8 mouse cellular contexts compared by ENCODE assay signal in genomic region chr11:109192673-109193557, GRCm38 (mm10). TPM values are rescaled to one million over a fixed set of nuclear protein-coding genes. Genes with fewer than 3 reads are reported as not detected.
DNase-seq lines count a peak whose midpoint lies in the region; ATAC-seq and TF ChIP-seq lines count a peak whose summit lies in the region.

No protein-coding gene starts in this region.

- H3K4me1 ChIP-seq in embryonic facial prominence, embryonic 10.5 days = peaks cover 10% of the 10 kb centered on the region
- 0 out of 2 replicates have a peak, but pooled peaks cover 3% of the 10 kb centered on the region for H3K4me1 ChIP-seq in kidney, embryonic 15.5 days
- H3K4me1 ChIP-seq in limb, embryonic 14.5 days (ENCODE audit: control insufficient read depth, insufficient read depth, low read length) = no peaks in the 10 kb centered on the region; the same call in 1 of the 2 replicates
- H3K4me1 ChIP-seq in neural tube, embryonic 11.5 days (ENCODE audit: control insufficient read depth, insufficient read depth, low read length) = 0 out of 2 replicates have a peak, but pooled peaks cover 4% of the 10 kb centered on the region

- WGBS in embryonic facial prominence, embryonic 10.5 days = 38% methylated on average over 15 of the region's 15 CpGs
- WGBS in kidney, embryonic 15.5 days = 26% methylated on average over 15 of the region's 15 CpGs
- WGBS in limb, embryonic 14.5 days = 34% methylated on average over 15 of the region's 15 CpGs
- WGBS in neural tube, embryonic 11.5 days = 32% methylated on average over 15 of the region's 15 CpGs

- H3K36me3 ChIP-seq in embryonic facial prominence, embryonic 10.5 days (replicated peaks) = no peaks in the 10 kb centered on the region
- no peaks in the 10 kb centered on the region for H3K36me3 ChIP-seq in kidney, embryonic 15.5 days
- no peaks in the 10 kb centered on the region for H3K36me3 ChIP-seq in limb, embryonic 14.5 days (ENCODE audit: control insufficient read depth, insufficient read depth, low read length)
- no peaks in the 10 kb centered on the region for H3K36me3 ChIP-seq in neural tube, embryonic 11.5 days (ENCODE audit: control insufficient read depth, insufficient read depth, low read length)

- no peaks in the 10 kb centered on the region for H3K27me3 ChIP-seq in embryonic facial prominence, embryonic 10.5 days (replicated peaks; ENCODE audit: low read depth, poor library complexity, severe bottlenecking)
- H3K27me3 ChIP-seq in kidney, embryonic 15.5 days = no peaks in the 10 kb centered on the region
- H3K27me3 ChIP-seq in limb, embryonic 14.5 days (ENCODE audit: control insufficient read depth, insufficient read depth, low read length) = no peaks in the 10 kb centered on the region
- H3K27me3 ChIP-seq in neural tube, embryonic 11.5 days (ENCODE audit: control insufficient read depth, insufficient read depth, low read length) = no peaks in the 10 kb centered on the region

- H3K9ac ChIP-seq in kidney, embryonic 15.5 days = no peak overlapping the region
- no peak overlapping the region for H3K9ac ChIP-seq in limb, embryonic 14.5 days (ENCODE audit: low read depth, low read length, severe bottlenecking)
- H3K9ac ChIP-seq in neural tube, embryonic 11.5 days (ENCODE audit: low read length) = no peak overlapping the region

- ATAC-seq in granulocyte monocyte progenitor cell, adult 5-6 weeks (replicated peaks; ENCODE audit: poor library complexity, severe bottlenecking) = peak; percentile 87
- peak; percentile 90 for ATAC-seq in kidney, embryonic 15.5 days (replicated peaks; ENCODE audit: low FRiP score)
- ATAC-seq in limb, embryonic 14.5 days (ENCODE audit: low FRiP score, low read depth) = peak; percentile 57; the same call in 1 of the 2 replicates
- ATAC-seq in neural tube, embryonic 11.5 days (ENCODE audit: insufficient read depth, low FRiP score, low TSS enrichment) = peak; percentile 55; the same call in 1 of the 2 replicates

- TF ChIP-seq POLR2A in limb, embryonic 14.5 days (IDR thresholded peaks at IDR 0.05; ENCODE audit: borderline replicate concordance, extremely low read depth, insufficient read depth, insufficient read length) = no peak

- H3K9me3 ChIP-seq in embryonic facial prominence, embryonic 10.5 days = no peaks in the 10 kb centered on the region
- H3K9me3 ChIP-seq in kidney, embryonic 15.5 days (replicated peaks) = no peaks in the 10 kb centered on the region
- H3K9me3 ChIP-seq in limb, embryonic 14.5 days (ENCODE audit: control insufficient read depth, low read length) = no peaks in the 10 kb centered on the region
- no peaks in the 10 kb centered on the region for H3K9me3 ChIP-seq in neural tube, embryonic 11.5 days (ENCODE audit: control insufficient read depth, low read length)

- peak overlapping the region; percentile 40 for H3K4me2 ChIP-seq in kidney, embryonic 15.5 days
- H3K4me2 ChIP-seq in limb, embryonic 14.5 days (replicated peaks; ENCODE audit: low read depth, low read length, severe bottlenecking) = no peak overlapping the region
- H3K4me2 ChIP-seq in neural tube, embryonic 11.5 days (ENCODE audit: low read depth) = no peak overlapping the region

- peak; percentile 75 for DNase-seq in 3T3-L1 (ENCODE audit: low read depth, low spot score)
- DNase-seq in adrenal gland, postnatal 14 days = peak; percentile 87
- peak; percentile 88 for DNase-seq in embryonic facial prominence, embryonic 10.5 days (ENCODE audit: low spot score)
- peak; percentile 82 for DNase-seq in limb, embryonic 14.5 days (ENCODE audit: low spot score)
- peak; percentile 84 for DNase-seq in neural tube, embryonic 11.5 days (ENCODE audit: low spot score)
- DNase-seq in telencephalon, adult 2 months (ENCODE audit: low read depth, low spot score) = peak; percentile 23

- peak overlapping the region; percentile 51 for H3K27ac ChIP-seq in embryonic facial prominence, embryonic 10.5 days (replicated peaks)
- peak overlapping the region; percentile 54 for H3K27ac ChIP-seq in kidney, embryonic 15.5 days
- no peak overlapping the region for H3K27ac ChIP-seq in limb, embryonic 14.5 days (replicated peaks; ENCODE audit: low read depth, low read length)
- no peak overlapping the region for H3K27ac ChIP-seq in neural tube, embryonic 11.5 days (ENCODE audit: low read depth, low read length)

- H3K4me3 ChIP-seq in embryonic facial prominence, embryonic 10.5 days = 0 out of 2 replicates have a peak overlapping the region, but pooled peaks have one; percentile 16
- H3K4me3 ChIP-seq in kidney, embryonic 15.5 days (replicated peaks) = no peak overlapping the region
- H3K4me3 ChIP-seq in limb, embryonic 14.5 days (replicated peaks; ENCODE audit: low read length) = no peak overlapping the region
- H3K4me3 ChIP-seq in neural tube, embryonic 11.5 days (ENCODE audit: low read depth, low read length) = no peak overlapping the region

RNA-seq across cellular contexts. Expression of gene E030025P04Rik, which starts 48.7 kb away (rescaled TPM):
- not detected in 2 replicates for total RNA-seq in adrenal gland, postnatal 14 days (2021)
- not detected in 2 replicates for polyA plus RNA-seq in embryonic facial prominence, embryonic 10.5 days (2016; fragmentation: Nextera tagmentation; extraction: Ambion mirVana)
- total RNA-seq in granulocyte monocyte progenitor cell, adult 5-6 weeks (2014; fragmentation: Nextera tagmentation) = not detected in 2 replicates
- not detected in 2 replicates for total RNA-seq in granulocyte monocyte progenitor cell, adult 5-6 weeks (2017)
- not detected in 2 replicates for polyA plus RNA-seq in kidney, embryonic 15.5 days (2015; fragmentation: Nextera tagmentation; extraction: Ambion mirVana)
- polyA plus RNA-seq in limb, embryonic 14.5 days (2012; rRNA removed) = not detected in 2 replicates
- not detected in 2 replicates for polyA plus RNA-seq in limb, embryonic 14.5 days (2014; fragmentation: Nextera tagmentation; extraction: Ambion mirVana)
- not detected in 2 replicates for polyA plus RNA-seq in neural tube, embryonic 11.5 days (2014; fragmentation: Nextera tagmentation; extraction: Ambion mirVana)

Comparison
In these comparisons a context has a peak if more than half of its experiments do, and no peak if none do; other contexts are left out.
1. DNase-seq: peak in every context shown above with its lines; median percentile 88 in embryonic facial prominence, embryonic 10.5 days; 87 in adrenal gland, postnatal 14 days; 84 in neural tube, embryonic 11.5 days; 82 in limb, embryonic 14.5 days; 75 in 3T3-L1; 23 in telencephalon, adult 2 months.
2. H3K27ac ChIP-seq: peak in embryonic facial prominence, embryonic 10.5 days (single experiment) and kidney, embryonic 15.5 days (single experiment); none in limb, embryonic 14.5 days (single experiment) and neural tube, embryonic 11.5 days (single experiment).
3. Peak in every context shown above with its lines, with median percentiles within 50 percentile points of each other: ATAC-seq.